Mouse (Mus musculus) urinary bladder, postnatal 0 days (tissue): Measurements from ENCODE around the gene Usp20. TPM values are rescaled to one million over a fixed set of nuclear protein-coding genes. Genes with fewer than 3 reads are reported as not detected.

Source experiments
- polyA plus RNA-seq: library from polyadenylated mRNA; unstranded; fragments of >200 nt; fragmentation: Nextera tagmentation; extraction: Ambion mirVana; gene quantifications from 2 replicates; pipeline ENCODE4 v1.2.1, GENCODE M21; 2015

Gene Usp20
- polyA plus RNA-seq: 6.8 and 7.1 TPM in 2 replicates

DNA sequence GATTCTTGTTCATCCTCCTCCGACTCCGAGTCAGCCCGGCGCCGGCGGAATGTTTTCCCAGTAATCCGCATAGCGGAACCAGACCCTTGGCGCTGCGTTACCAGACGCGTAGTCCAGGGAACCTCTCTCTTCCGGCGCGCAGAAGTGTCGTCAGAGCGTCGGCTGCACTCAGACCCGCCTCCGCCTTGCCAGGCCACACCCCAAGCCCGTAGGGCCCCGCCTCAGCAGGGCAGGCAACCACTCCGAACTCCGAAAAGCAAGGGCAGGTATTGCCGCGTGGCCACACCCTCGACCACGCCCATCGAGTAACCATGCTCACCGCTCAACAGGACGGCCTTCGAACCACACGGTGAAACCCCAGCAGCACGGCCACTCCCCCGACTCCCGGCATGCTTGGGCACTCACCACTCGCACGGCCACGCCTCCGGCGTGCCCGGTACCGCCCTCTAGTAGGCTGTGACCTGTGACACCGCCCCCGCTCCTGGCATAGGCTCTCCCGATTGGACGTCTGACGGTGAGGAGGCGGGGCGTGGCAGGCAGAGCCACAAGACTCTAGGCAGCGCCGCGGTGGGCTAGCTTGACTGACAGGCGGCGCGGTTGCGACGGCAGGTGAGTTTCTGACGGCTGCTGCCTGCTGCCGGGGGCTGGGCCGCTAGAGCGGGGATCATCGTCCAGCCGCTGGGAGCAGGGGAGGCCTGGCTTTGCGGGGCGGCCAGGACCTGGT is at the start of gene Usp20, which contains the start of gene BC005624:
TSS of gene Usp20 (plus strand) at position 490 of the 724 bp plus-strand sequence.
TSS of gene BC005624 (minus strand) at position 412 of the 724 bp plus-strand sequence.

GRCm38 (mm10) chr2:30952824-30953490 is 29.1 kb upstream of the Usp20 start, which contains the start of gene Tor1b:
Gene Tor1b (plus strand): TSS chr2:30952959.

GRCm38 (mm10) chr2:30967352-30968327 is 14.4 kb upstream of the Usp20 start, which contains the start of gene Tor1a:
Gene Tor1a (minus strand): TSS chr2:30967933.

Other genes starting within 250 kb of the Usp20 start
- 0.79 and 0.87 TPM in 2 replicates for gene 1700001O22Rik, start 178.6 kb upstream of the Usp20 start, polyA plus RNA-seq
- 87.4 and 95.0 TPM in 2 replicates for gene Ntmt1, start 174.5 kb upstream of the Usp20 start, polyA plus RNA-seq
- 19.2 and 20.4 TPM in 2 replicates for gene Asb6, start 151.9 kb upstream of the Usp20 start, polyA plus RNA-seq
- 5.0 and 5.5 TPM in 2 replicates for gene Prrx2, start 147.3 kb upstream of the Usp20 start, polyA plus RNA-seq
- gene Ptges, start 52.4 kb upstream of the Usp20 start, polyA plus RNA-seq: 33.3 and 40.7 TPM in 2 replicates
- gene Tor1b, start 29.3 kb upstream of the Usp20 start, polyA plus RNA-seq: 26.5 and 29.4 TPM in 2 replicates
- gene Tor1a, start 14.3 kb upstream of the Usp20 start, polyA plus RNA-seq: 42.0 and 43.5 TPM in 2 replicates
- 33.1 and 34.8 TPM in 2 replicates for gene BC005624, start 78 bp upstream of the Usp20 start, polyA plus RNA-seq
- 47.6 and 48.3 TPM in 2 replicates for gene Fnbp1, start 159.7 kb downstream of the Usp20 start, polyA plus RNA-seq
- 25.7 and 27.8 TPM in 2 replicates for gene Gpr107, start 170.0 kb downstream of the Usp20 start, polyA plus RNA-seq